Mouse (Mus musculus): ENCODE measurements around the gene Iqsec3.
"Not testable (repeated sequence)": the region's sequence is repeated elsewhere in the genome, so short reads cannot be mapped to it uniquely, and the experiment has no call there.

The Iqsec3 gene

GRCm38 (mm10) chr6:121454549-121455494 is 18.7 kb downstream of the Iqsec3 start:
- DNase-seq: no peak

GRCm38 (mm10) chr6:121453776-121454175 is 19.7 kb downstream of the Iqsec3 start:
- DNase-seq: no peak

- no peak for DNase-seq
Observed at GRCm38 (mm10) chr6:121451703-121452102, 21.8 kb downstream of the Iqsec3 start.

- no peak for DNase-seq
Observed at GRCm38 (mm10) chr6:121440696-121441220, 32.7 kb downstream of the Iqsec3 start.

- no peak for DNase-seq
Observed at GRCm38 (mm10) chr6:121424830-121425229, 48.6 kb downstream of the Iqsec3 start.

- no peak for DNase-seq
Observed at GRCm38 (mm10) chr6:121424403-121424802, 49.1 kb downstream of the Iqsec3 start.

- DNase-seq: no peak
Observed at GRCm38 (mm10) chr6:121412558-121413297, 60.8 kb downstream of the Iqsec3 start.

- no peak for DNase-seq
Observed at GRCm38 (mm10) chr6:121407571-121408011, 65.9 kb downstream of the Iqsec3 start.

GRCm38 (mm10) chr6:121405311-121405710 is 68.2 kb downstream of the Iqsec3 start:
- DNase-seq: no peak

- DNase-seq: no peak
Observed at GRCm38 (mm10) chr6:121402661-121403244, 70.7 kb downstream of the Iqsec3 start.

- no peak for DNase-seq
Observed at GRCm38 (mm10) chr6:121401826-121402660, 71.4 kb downstream of the Iqsec3 start.

GRCm38 (mm10) chr6:121401140-121401539 is 72.3 kb downstream of the Iqsec3 start:
- DNase-seq: no peak

- DNase-seq: peak; percentile 25
Observed at GRCm38 (mm10) chr6:121392610-121393252, 80.7 kb downstream of the Iqsec3 start.

- no peak for DNase-seq
Observed at GRCm38 (mm10) chr6:121385397-121385796, 88.1 kb downstream of the Iqsec3 start.

- DNase-seq: no peak
Observed at GRCm38 (mm10) chr6:121382071-121382470, 91.4 kb downstream of the Iqsec3 start.

- DNase-seq: no peak
Observed at GRCm38 (mm10) chr6:121380576-121380975, 92.9 kb downstream of the Iqsec3 start.

GRCm38 (mm10) chr6:121378256-121378655 is 95.2 kb downstream of the Iqsec3 start:
- DNase-seq: no peak

GRCm38 (mm10) chr6:121376159-121376558 is 97.3 kb downstream of the Iqsec3 start:
- no peak for DNase-seq

- DNase-seq: no peak
Observed at GRCm38 (mm10) chr6:121371197-121371980, 102.1 kb downstream of the Iqsec3 start.

- DNase-seq: no peak
Observed at GRCm38 (mm10) chr6:121367099-121367498, 106.4 kb downstream of the Iqsec3 start.

- not testable (repeated sequence) for DNase-seq
Observed at GRCm38 (mm10) chr6:121366537-121366936, 106.9 kb downstream of the Iqsec3 start.
